Mouse (Mus musculus): Measurements from ENCODE around the gene Zfp385b. TPM values are rescaled to one million over a fixed set of nuclear protein-coding genes. Genes with fewer than 3 reads are reported as not detected.

Gene Zfp385b
- polyA plus RNA-seq, 1 experiment from 2014 or later = 6.2 TPM

GRCm38 (mm10) chr2:77777047-77777686, 42.3 kb downstream of the Zfp385b start:
- no peak for ATAC-seq (ENCODE audit: insufficient number of reproducible peaks, insufficient read depth, low FRiP score, low read depth)
- Histone ChIP-seq H3K9ac (replicated peaks; ENCODE audit: low read depth, low read length) (no peak overlapping the region), H3K4me2 (replicated peaks; ENCODE audit: low read depth, low read length) (no peak overlapping the region), H3K36me3 (ENCODE audit: control insufficient read depth, insufficient read depth, low read length) (no peaks in the 10 kb centered on the region), H3K4me3 (ENCODE audit: low read depth, low read length) (no peak overlapping the region), H3K9me3 (ENCODE audit: control insufficient read depth, low read depth, low read length) (no peaks in the 10 kb centered on the region), H3K4me1 (ENCODE audit: control insufficient read depth, insufficient read depth, low read length) (0 out of 2 replicates have a peak, but pooled peaks cover 9% of the 10 kb centered on the region), H3K27me3 (ENCODE audit: control insufficient read depth, insufficient read depth, low read length) (no peaks in the 10 kb centered on the region), H3K27ac (ENCODE audit: low read length) (no peak overlapping the region)
- 60% methylated on average over 10 of the region's 10 CpGs for WGBS

GRCm38 (mm10) chr2:77775247-77775880, 44.1 kb downstream of the Zfp385b start:
- Histone ChIP-seq H3K4me1 (ENCODE audit: control insufficient read depth, insufficient read depth, low read length) (0 out of 2 replicates have a peak, but pooled peaks cover 9% of the 10 kb centered on the region), H3K4me2 (replicated peaks; ENCODE audit: low read depth, low read length) (no peak overlapping the region), H3K9me3 (ENCODE audit: control insufficient read depth, low read depth, low read length) (no peaks in the 10 kb centered on the region), H3K27ac (ENCODE audit: low read length) (no peak overlapping the region), H3K36me3 (ENCODE audit: control insufficient read depth, insufficient read depth, low read length) (no peaks in the 10 kb centered on the region), H3K4me3 (ENCODE audit: low read depth, low read length) (no peak overlapping the region), H3K27me3 (ENCODE audit: control insufficient read depth, insufficient read depth, low read length) (no peaks in the 10 kb centered on the region), H3K9ac (replicated peaks; ENCODE audit: low read depth, low read length) (no peak overlapping the region)
- 76% methylated on average over 15 of the region's 15 CpGs for WGBS
- ATAC-seq (ENCODE audit: insufficient number of reproducible peaks, insufficient read depth, low FRiP score, low read depth) = no peak

- Histone ChIP-seq H3K4me2 (replicated peaks; ENCODE audit: low read depth, low read length) (no peak overlapping the region), H3K9ac (replicated peaks; ENCODE audit: low read depth, low read length) (no peak overlapping the region), H3K36me3 (ENCODE audit: control insufficient read depth, insufficient read depth, low read length) (no peaks in the 10 kb centered on the region), H3K4me1 (ENCODE audit: control insufficient read depth, insufficient read depth, low read length) (no peaks in the 10 kb centered on the region), H3K27ac (ENCODE audit: low read length) (no peak overlapping the region), H3K4me3 (ENCODE audit: low read depth, low read length) (no peak overlapping the region), H3K9me3 (ENCODE audit: control insufficient read depth, low read depth, low read length) (no peaks in the 10 kb centered on the region), H3K27me3 (ENCODE audit: control insufficient read depth, insufficient read depth, low read length) (no peaks in the 10 kb centered on the region)
- 49% methylated on average over 8 of the region's 8 CpGs for WGBS
- ATAC-seq (ENCODE audit: insufficient number of reproducible peaks, insufficient read depth, low FRiP score, low read depth) = no peak
These were observed 49.3 kb downstream of the Zfp385b start for GRCm38 (mm10) chr2:77770056-77770697.

GRCm38 (mm10) chr2:77768321-77768886, 51.0 kb downstream of the Zfp385b start:
- H3K9ac ChIP-seq (replicated peaks; ENCODE audit: low read depth, low read length) = no peak overlapping the region
- H3K27me3 ChIP-seq (ENCODE audit: control insufficient read depth, insufficient read depth, low read length) = no peaks in the 10 kb centered on the region
- H3K4me1 ChIP-seq (ENCODE audit: control insufficient read depth, insufficient read depth, low read length) = no peaks in the 10 kb centered on the region
- no peak overlapping the region for H3K4me2 ChIP-seq (replicated peaks; ENCODE audit: low read depth, low read length)
- no peak overlapping the region for H3K27ac ChIP-seq (ENCODE audit: low read length)
- no peaks in the 10 kb centered on the region for H3K36me3 ChIP-seq (ENCODE audit: control insufficient read depth, insufficient read depth, low read length)
- no peaks in the 10 kb centered on the region for H3K9me3 ChIP-seq (ENCODE audit: control insufficient read depth, low read depth, low read length)
- H3K4me3 ChIP-seq (ENCODE audit: low read depth, low read length) = no peak overlapping the region
- 78% methylated on average over 17 of the region's 17 CpGs for WGBS
- ATAC-seq (ENCODE audit: insufficient number of reproducible peaks, insufficient read depth, low FRiP score, low read depth) = no peak

- no peak for ATAC-seq (ENCODE audit: insufficient number of reproducible peaks, insufficient read depth, low FRiP score, low read depth)
- Histone ChIP-seq H3K36me3 (ENCODE audit: control insufficient read depth, insufficient read depth, low read length) (no peaks in the 10 kb centered on the region), H3K27me3 (ENCODE audit: control insufficient read depth, insufficient read depth, low read length) (no peaks in the 10 kb centered on the region), H3K27ac (ENCODE audit: low read length) (no peak overlapping the region), H3K9ac (replicated peaks; ENCODE audit: low read depth, low read length) (no peak overlapping the region), H3K4me2 (replicated peaks; ENCODE audit: low read depth, low read length) (no peak overlapping the region), H3K4me1 (ENCODE audit: control insufficient read depth, insufficient read depth, low read length) (no peaks in the 10 kb centered on the region), H3K4me3 (ENCODE audit: low read depth, low read length) (no peak overlapping the region), H3K9me3 (ENCODE audit: control insufficient read depth, low read depth, low read length) (no peaks in the 10 kb centered on the region)
- WGBS = 91% methylated on average over 8 of the region's 8 CpGs
These were observed 57.5 kb downstream of the Zfp385b start for GRCm38 (mm10) chr2:77761967-77762366.

- Histone ChIP-seq H3K27ac (ENCODE audit: low read length) (no peak overlapping the region), H3K27me3 (ENCODE audit: control insufficient read depth, insufficient read depth, low read length) (no peaks in the 10 kb centered on the region), H3K9me3 (ENCODE audit: control insufficient read depth, low read depth, low read length) (no peaks in the 10 kb centered on the region), H3K36me3 (ENCODE audit: control insufficient read depth, insufficient read depth, low read length) (no peaks in the 10 kb centered on the region), H3K9ac (replicated peaks; ENCODE audit: low read depth, low read length) (no peak overlapping the region), H3K4me2 (replicated peaks; ENCODE audit: low read depth, low read length) (no peak overlapping the region), H3K4me1 (ENCODE audit: control insufficient read depth, insufficient read depth, low read length) (no peaks in the 10 kb centered on the region), H3K4me3 (ENCODE audit: low read depth, low read length) (no peak overlapping the region)
- WGBS = 67% methylated on average over 15 of the region's 15 CpGs
- ATAC-seq (ENCODE audit: insufficient number of reproducible peaks, insufficient read depth, low FRiP score, low read depth) = no peak
These were observed 60.9 kb downstream of the Zfp385b start for GRCm38 (mm10) chr2:77758403-77759071.

- H3K9ac ChIP-seq (replicated peaks; ENCODE audit: low read depth, low read length) = no peak overlapping the region
- no peak overlapping the region for H3K4me2 ChIP-seq (replicated peaks; ENCODE audit: low read depth, low read length)
- ATAC-seq (ENCODE audit: insufficient number of reproducible peaks, insufficient read depth, low FRiP score, low read depth) = no peak
- no peaks in the 10 kb centered on the region for H3K36me3 ChIP-seq (ENCODE audit: control insufficient read depth, insufficient read depth, low read length)
- no peaks in the 10 kb centered on the region for H3K9me3 ChIP-seq (ENCODE audit: control insufficient read depth, low read depth, low read length)
- 85% methylated on average over 4 of the region's 4 CpGs for WGBS
- no peak overlapping the region for H3K4me3 ChIP-seq (ENCODE audit: low read depth, low read length)
- no peaks in the 10 kb centered on the region for H3K4me1 ChIP-seq (ENCODE audit: control insufficient read depth, insufficient read depth, low read length)
- no peak overlapping the region for H3K27ac ChIP-seq (ENCODE audit: low read length)
- no peaks in the 10 kb centered on the region for H3K27me3 ChIP-seq (ENCODE audit: control insufficient read depth, insufficient read depth, low read length)
These were observed 66.9 kb downstream of the Zfp385b start for GRCm38 (mm10) chr2:77752491-77752890.

GRCm38 (mm10) chr2:77749631-77750030, 69.8 kb downstream of the Zfp385b start:
- 40% methylated on average over 3 of the region's 3 CpGs for WGBS
- H3K4me3 ChIP-seq (ENCODE audit: low read depth, low read length) = no peak overlapping the region
- no peak overlapping the region for H3K9ac ChIP-seq (replicated peaks; ENCODE audit: low read depth, low read length)

More at GRCm38 (mm10) chr2:77749631-77750030, 69.8 kb downstream of the Zfp385b start:
- Histone ChIP-seq H3K9me3 (ENCODE audit: control insufficient read depth, low read depth, low read length) (no peaks in the 10 kb centered on the region), H3K4me1 (ENCODE audit: control insufficient read depth, insufficient read depth, low read length) (no peaks in the 10 kb centered on the region), H3K27me3 (ENCODE audit: control insufficient read depth, insufficient read depth, low read length) (no peaks in the 10 kb centered on the region), H3K36me3 (ENCODE audit: control insufficient read depth, insufficient read depth, low read length) (no peaks in the 10 kb centered on the region), H3K4me2 (replicated peaks; ENCODE audit: low read depth, low read length) (no peak overlapping the region), H3K27ac (ENCODE audit: low read length) (no peak overlapping the region)
- ATAC-seq (ENCODE audit: insufficient number of reproducible peaks, insufficient read depth, low FRiP score, low read depth) = no peak

All from stomach, embryonic 14.5 days (tissue).